ENCODE assay signal across 26 mouse cellular contexts in the genomic region with DNA sequence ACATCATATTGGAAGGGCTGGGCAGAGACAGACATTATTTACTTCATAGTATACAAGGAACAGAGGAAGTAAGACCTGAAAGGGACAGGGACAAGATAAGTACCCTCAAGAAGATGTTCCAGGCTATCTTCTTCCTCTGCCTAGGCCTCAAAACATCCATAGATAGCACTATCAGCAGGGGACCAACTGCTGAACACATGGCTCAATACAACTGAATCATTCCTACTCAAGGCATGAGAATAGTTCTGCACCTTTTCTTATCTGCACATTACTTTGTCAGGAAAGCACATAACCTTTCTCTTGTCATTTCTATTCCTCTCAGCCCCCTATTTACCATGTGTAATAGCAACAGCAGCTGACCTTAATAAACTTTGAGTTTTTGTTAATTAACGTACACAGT.
"Had no signal": no experiment of that assay in that cellular context is flagged by ENCODE, and none has a peak within 500 bp of the region (broad histone marks: within the 10 kb centered on the region; RNA-seq: fewer than 3 reads in every experiment).

No protein-coding gene starts in this region.

- H3K4me3 ChIP-seq: left cerebral cortex, adult 2 months; limb, embryonic 10.5 days; limb, embryonic 12.5 days; limb, embryonic 13.5 days; limb, embryonic 15.5 days; liver, embryonic 12.5 days; liver, embryonic 13.5 days; liver, embryonic 15.5 days; lung, embryonic 15.5 days; megakaryocyte, embryonic 14.5 days; midbrain, embryonic 10.5 days; midbrain, embryonic 12.5 days; midbrain, embryonic 13.5 days; midbrain, embryonic 15.5 days; myocyte had no signal

- DNase-seq: left cerebral cortex, postnatal 4 days; liver; liver, embryonic 13.5 days; liver, postnatal 0 days; lung, adult 18-20 months; lung, adult 2 months; lung, embryonic 14.5 days; lung, postnatal 14 days; lung, postnatal 36 days; lung, postnatal 4 days had no signal

- H3K9me3 ChIP-seq: limb, embryonic 10.5 days; limb, embryonic 12.5 days; limb, embryonic 13.5 days; limb, embryonic 15.5 days; liver, embryonic 12.5 days; liver, embryonic 13.5 days; liver, embryonic 15.5 days; lung, embryonic 15.5 days; midbrain, embryonic 10.5 days; midbrain, embryonic 12.5 days; midbrain, embryonic 13.5 days; midbrain, embryonic 15.5 days had no signal

- H3K36me3 ChIP-seq: limb, embryonic 10.5 days; limb, embryonic 12.5 days; limb, embryonic 13.5 days; limb, embryonic 15.5 days; liver, embryonic 12.5 days; liver, embryonic 13.5 days; liver, embryonic 15.5 days; lung, embryonic 15.5 days; midbrain, embryonic 10.5 days; midbrain, embryonic 12.5 days; midbrain, embryonic 13.5 days; midbrain, embryonic 15.5 days had no signal

- H3K27me3 ChIP-seq: limb, embryonic 12.5 days; limb, embryonic 13.5 days; limb, embryonic 15.5 days; liver, embryonic 12.5 days; liver, embryonic 13.5 days; liver, embryonic 15.5 days; lung, embryonic 15.5 days; megakaryocyte, embryonic 14.5 days; midbrain, embryonic 12.5 days; midbrain, embryonic 13.5 days; midbrain, embryonic 15.5 days had no signal

- H3K27ac ChIP-seq: left cerebral cortex, adult 2 months; limb, embryonic 10.5 days; limb, embryonic 12.5 days; limb, embryonic 13.5 days; limb, embryonic 15.5 days; liver, embryonic 12.5 days; liver, embryonic 13.5 days; liver, embryonic 14.5 days; liver, embryonic 15.5 days; lung, embryonic 15.5 days; macrophage; midbrain, embryonic 10.5 days; midbrain, embryonic 12.5 days; midbrain, embryonic 13.5 days; midbrain, embryonic 15.5 days had no signal

- H3K4me1 ChIP-seq: limb, embryonic 10.5 days; limb, embryonic 12.5 days; limb, embryonic 13.5 days; limb, embryonic 15.5 days; liver, embryonic 12.5 days; liver, embryonic 13.5 days; liver, embryonic 15.5 days; lung, embryonic 15.5 days; megakaryocyte, embryonic 14.5 days; midbrain, embryonic 10.5 days; midbrain, embryonic 12.5 days; midbrain, embryonic 13.5 days; midbrain, embryonic 15.5 days had no signal

- H3K9ac ChIP-seq: limb, embryonic 12.5 days; limb, embryonic 13.5 days; limb, embryonic 15.5 days; liver, embryonic 12.5 days; liver, embryonic 13.5 days; liver, embryonic 14.5 days; liver, embryonic 15.5 days; liver, postnatal 0 days; lung, embryonic 14.5 days; lung, embryonic 15.5 days; midbrain, embryonic 12.5 days; midbrain, embryonic 13.5 days; midbrain, embryonic 15.5 days had no signal
